Mouse (Mus musculus) forebrain, embryonic 14.5 days (tissue): ENCODE results near the gene Dok4. TPM values are rescaled to one million over a fixed set of nuclear protein-coding genes. Genes with fewer than 3 reads are reported as not detected.

Source experiments
- ATAC-seq: fragments of 200-750 bp; cut with Nextera tagmentation; 2 replicates; pipeline ENCODE4 v1.8.0; 2017; ENCODE audit warnings: mild to moderate bottlenecking, moderate library complexity
- DNase-seq: peaks from one replicate; pipeline ENCODE4 v3.0.0-alpha.2; 2015; ENCODE audit warnings: low spot score
- H3K27ac ChIP-seq: fragments of 300-500 bp; sonication (generic); 2 replicates; pipeline ENCODE4 v1.5.1; 2014; ENCODE audit warnings: low read depth, mild to moderate bottlenecking, control low read depth, low read length, moderate library complexity
- H3K27me3 ChIP-seq: fragments of 300-500 bp; sonication (generic); replicated peaks from 2 replicates; pipeline ENCODE4 v1.6.1; 2014; ENCODE audit warnings: low read length, control low read depth, mixed read lengths; ENCODE audit not compliant: control insufficient read depth, insufficient read depth
- H3K36me3 ChIP-seq: fragments of 300-500 bp; sonication (generic); 2 replicates; pipeline ENCODE4 v1.6.1; 2014; ENCODE audit warnings: low read length, control low read depth; ENCODE audit not compliant: control insufficient read depth, insufficient read depth
- H3K4me1 ChIP-seq: fragments of 300-500 bp; sonication (generic); 2 replicates; pipeline ENCODE4 v1.6.1; 2014; ENCODE audit warnings: antibody characterized with exemption, low read length, control low read depth; ENCODE audit not compliant: control insufficient read depth, insufficient read depth
- H3K4me2 ChIP-seq: fragments of 300-500 bp; sonication (generic); 2 replicates; pipeline ENCODE4 v1.6.1; 2014; ENCODE audit warnings: mild to moderate bottlenecking, control low read depth, low read length
- H3K4me3 ChIP-seq: fragments of 300-500 bp; sonication (generic); 2 replicates; pipeline ENCODE4 v1.5.1; 2014; ENCODE audit warnings: low read depth, low read length, control low read depth
- H3K9ac ChIP-seq: fragments of 300-500 bp; sonication (generic); 2 replicates; pipeline ENCODE4 v1.6.1; 2014; ENCODE audit warnings: mild to moderate bottlenecking, low read length, control low read depth, moderate library complexity
- H3K9me3 ChIP-seq: fragments of 300-500 bp; sonication (generic); replicated peaks from 2 replicates; pipeline ENCODE4 v1.6.1; 2016; ENCODE audit warnings: low read length, control low read depth, mixed read lengths; ENCODE audit not compliant: control insufficient read depth
- WGBS: fragments of 180-500 bp; shearing (Covaris S2); extraction: QIAGEN DNeasy Blood & Tissue Kit; methylation state at CpG from one replicate; pipeline ENCODE4 v1.1.7; 2014; 5-methylcytosine and 5-hydroxymethylcytosine counted together
- polyA plus RNA-seq: library from polyadenylated mRNA; unstranded; fragments of >200 nt; fragmentation: Nextera tagmentation; extraction: Ambion mirVana; gene quantifications from 2 replicates; pipeline ENCODE4 v1.2.1, GENCODE M21; 2014

Gene Dok4
- polyA plus RNA-seq: 42.6 and 54.7 TPM in 2 replicates

GRCm38 (mm10) chr8:94876197-94876730 is at the start of gene Dok4:
Dok4 (minus strand) TSS chr8:94876330.
- WGBS: under 1% methylated on average over 27 of the region's 37 CpGs
- Histone ChIP-seq H3K27ac (peak within 1 kb of the TSS; percentile 30; the same call in 1 of the 2 replicates), H3K36me3 (no peaks in the 10 kb centered on the region), H3K27me3 (no peaks in the 10 kb centered on the region; the same call in 1 of the 2 replicates), H3K4me3 (peak within 1 kb of the TSS; percentile 45), H3K9ac (peak within 1 kb of the TSS; percentile 57), H3K4me1 (peaks cover 25% of the 10 kb centered on the region), H3K4me2 (peak within 1 kb of the TSS; percentile 80), H3K9me3 (no peaks in the 10 kb centered on the region)
- ATAC-seq (peak; percentile 73), DNase-seq (peak; percentile 85)

GRCm38 (mm10) chr8:94923405-94923804 is 47.3 kb upstream of the Dok4 start, which contains the start of gene Adgrg5:
Adgrg5 (plus strand) TSS chr8:94923694.
- no peak within 1 kb of the TSS for H3K27ac ChIP-seq
- no peak for ATAC-seq

GRCm38 (mm10) chr8:94922602-94923001 is 46.5 kb upstream of the Dok4 start:
- ATAC-seq (no peak), DNase-seq (no peak)
- 33% methylated on average over 8 of the region's 8 CpGs for WGBS
- no peaks in the 10 kb centered on the region for H3K27me3 ChIP-seq
- no peaks in the 10 kb centered on the region for H3K9me3 ChIP-seq
- H3K36me3 ChIP-seq: no peaks in the 10 kb centered on the region
- H3K4me2 ChIP-seq: no peak overlapping the region
- H3K4me1 ChIP-seq: 0 out of 2 replicates have a peak, but pooled peaks cover 5% of the 10 kb centered on the region
- no peak overlapping the region for H3K4me3 ChIP-seq
- no peak overlapping the region for H3K9ac ChIP-seq
- H3K27ac ChIP-seq: no peak overlapping the region

More at GRCm38 (mm10) chr8:94923405-94923804, 47.3 kb upstream of the Dok4 start, which contains the start of gene Adgrg5:
- Histone ChIP-seq H3K4me3 (no peak within 1 kb of the TSS), H3K27me3 (no peaks in the 10 kb centered on the region), H3K4me2 (no peak within 1 kb of the TSS), H3K4me1 (no peaks in the 10 kb centered on the region), H3K9ac (no peak within 1 kb of the TSS), H3K9me3 (no peaks in the 10 kb centered on the region), H3K36me3 (no peaks in the 10 kb centered on the region)
- DNase-seq: no peak
- WGBS: 45% methylated on average over 7 of the region's 8 CpGs

GRCm38 (mm10) chr8:94922176-94922575 is 46.0 kb upstream of the Dok4 start:
- no peak for DNase-seq
- 70% methylated on average over 6 of the region's 6 CpGs for WGBS
- no peak overlapping the region for H3K9ac ChIP-seq

GRCm38 (mm10) chr8:94919256-94919655 is 43.1 kb upstream of the Dok4 start:
- H3K27ac ChIP-seq: no peak overlapping the region
- no peaks in the 10 kb centered on the region for H3K27me3 ChIP-seq
- DNase-seq: no peak
- H3K36me3 ChIP-seq: no peaks in the 10 kb centered on the region
- H3K9me3 ChIP-seq: no peaks in the 10 kb centered on the region
- no peak overlapping the region for H3K9ac ChIP-seq
- H3K4me1 ChIP-seq: peaks cover 23% of the 10 kb centered on the region
- no peak overlapping the region for H3K4me3 ChIP-seq
- no peak for ATAC-seq
- no peak overlapping the region for H3K4me2 ChIP-seq

More at GRCm38 (mm10) chr8:94922176-94922575, 46.0 kb upstream of the Dok4 start:
- H3K4me1 ChIP-seq: 0 out of 2 replicates have a peak, but pooled peaks cover 6% of the 10 kb centered on the region
- H3K9me3 ChIP-seq: no peaks in the 10 kb centered on the region
- H3K4me3 ChIP-seq: no peak overlapping the region
- no peaks in the 10 kb centered on the region for H3K27me3 ChIP-seq
- H3K27ac ChIP-seq: no peak overlapping the region
- ATAC-seq: no peak
- no peak overlapping the region for H3K4me2 ChIP-seq
- H3K36me3 ChIP-seq: no peaks in the 10 kb centered on the region

DNA sequence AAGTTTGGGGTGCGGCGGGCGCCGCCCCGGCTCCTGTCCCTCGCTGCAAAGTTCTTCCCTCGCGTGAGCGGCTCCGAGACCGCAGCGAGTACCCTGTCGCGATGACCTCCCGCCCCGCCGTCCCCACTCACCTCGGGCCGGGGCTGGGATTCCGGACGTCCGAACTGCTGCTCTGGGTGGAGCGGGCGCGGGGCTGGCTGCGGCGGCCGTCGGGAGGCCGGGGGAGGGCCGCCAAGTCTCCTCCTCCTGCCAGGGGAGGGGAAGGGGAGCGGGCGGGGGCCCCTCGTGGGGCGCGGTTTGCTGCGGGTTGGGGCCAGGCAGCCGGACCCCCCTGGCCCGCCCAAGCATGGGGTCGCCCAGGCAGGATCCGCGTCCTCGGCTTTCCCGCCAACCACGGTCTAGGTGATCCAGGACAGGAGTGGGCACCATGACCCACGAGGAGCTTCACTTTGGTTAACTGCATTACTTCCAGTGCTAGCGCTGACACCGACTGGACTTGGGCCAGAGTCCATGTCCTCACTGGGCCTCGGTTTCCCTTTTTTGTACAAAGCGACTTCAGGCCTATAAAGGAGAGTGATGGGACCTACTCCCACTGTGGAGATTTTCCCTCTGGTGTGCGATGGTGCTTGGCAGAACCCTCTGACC is 41.8 kb upstream of the Dok4 start, which contains the start of gene Ccdc102a:
Gene Ccdc102a (minus strand): TSS at position 248 of the 645 bp plus-strand sequence.
- no peaks in the 10 kb centered on the region for H3K36me3 ChIP-seq
- no peaks in the 10 kb centered on the region for H3K9me3 ChIP-seq
- peak within 1 kb of the TSS; percentile 79 for H3K4me2 ChIP-seq
- H3K4me1 ChIP-seq: peaks cover 26% of the 10 kb centered on the region
- H3K9ac ChIP-seq: peak within 1 kb of the TSS; percentile 57
- H3K27me3 ChIP-seq: no peaks in the 10 kb centered on the region; the same call in 1 of the 2 replicates
- DNase-seq (no peak), ATAC-seq (peak; percentile 42)
- H3K4me3 ChIP-seq: peak within 1 kb of the TSS; percentile 42
- no peak within 1 kb of the TSS for H3K27ac ChIP-seq
- WGBS: 3% methylated on average over 42 of the region's 51 CpGs

GRCm38 (mm10) chr8:94917352-94917751 is 41.2 kb upstream of the Dok4 start:
- ATAC-seq (peak; percentile 94), DNase-seq (peak; percentile 95)
- no peaks in the 10 kb centered on the region for H3K9me3 ChIP-seq
- H3K9ac ChIP-seq: peak overlapping the region; percentile 57
- no peak overlapping the region for H3K27ac ChIP-seq
- H3K4me1 ChIP-seq: peaks cover 29% of the 10 kb centered on the region
- H3K36me3 ChIP-seq: no peaks in the 10 kb centered on the region
- peaks cover 6% of the 10 kb centered on the region; the same call in 1 of the 2 replicates for H3K27me3 ChIP-seq
- 0% methylated on average over 25 of the region's 27 CpGs for WGBS
- H3K4me2 ChIP-seq: peak overlapping the region; percentile 79
- peak overlapping the region; percentile 42 for H3K4me3 ChIP-seq

DNA sequence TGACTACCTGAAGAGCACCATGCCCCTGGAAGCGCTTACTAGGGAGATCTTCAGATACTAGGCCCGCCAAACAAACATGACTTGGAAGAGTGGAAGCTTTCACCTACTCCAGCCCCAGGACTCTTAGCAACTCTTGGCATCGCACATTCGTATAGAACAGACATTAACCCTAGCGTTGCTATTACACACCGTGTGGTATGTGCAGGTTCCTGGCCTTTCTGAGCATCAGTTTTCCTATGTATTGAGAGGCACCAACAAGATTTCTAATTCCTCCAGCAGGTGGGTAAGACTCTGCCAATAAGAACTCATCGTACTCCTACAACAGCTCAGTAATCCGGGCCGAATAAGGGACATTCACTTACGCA is 40.8 kb upstream of the Dok4 start:
- Histone ChIP-seq H3K4me1 (peaks cover 29% of the 10 kb centered on the region), H3K4me3 (peak overlapping the region; percentile 42), H3K27me3 (peaks cover 7% of the 10 kb centered on the region; the same call in 1 of the 2 replicates), H3K27ac (no peak overlapping the region), H3K9ac (peak overlapping the region; percentile 57), H3K9me3 (no peaks in the 10 kb centered on the region), H3K36me3 (no peaks in the 10 kb centered on the region), H3K4me2 (peak overlapping the region; percentile 79)
- no peak for ATAC-seq
- no peak for DNase-seq
- WGBS: 5% methylated on average over 10 of the region's 10 CpGs
